Mouse (Mus musculus) thymus, adult 2 months (tissue): Measurements from ENCODE around the gene Gm4969.

Source experiments
- CTCF ChIP-seq: fragments of 200-500 bp; IDR thresholded peaks from 2 replicates; pipeline ENCODE4 v1.5.1; 2012; ENCODE audit warnings: mild to moderate bottlenecking, control low read depth, low read length, moderate library complexity, borderline replicate concordance; ENCODE audit not compliant: control insufficient read depth, poor library complexity, insufficient read depth; ENCODE audit errors: extremely low read depth
- POLR2A ChIP-seq: fragments of 200-500 bp; IDR thresholded peaks from 2 replicates; pipeline ENCODE4 v1.6.1; 2012; ENCODE audit warnings: mild to moderate bottlenecking, low read length, control low read depth, moderate library complexity; ENCODE audit not compliant: control insufficient read depth, poor library complexity, insufficient read depth; ENCODE audit errors: extremely low read depth

DNA sequence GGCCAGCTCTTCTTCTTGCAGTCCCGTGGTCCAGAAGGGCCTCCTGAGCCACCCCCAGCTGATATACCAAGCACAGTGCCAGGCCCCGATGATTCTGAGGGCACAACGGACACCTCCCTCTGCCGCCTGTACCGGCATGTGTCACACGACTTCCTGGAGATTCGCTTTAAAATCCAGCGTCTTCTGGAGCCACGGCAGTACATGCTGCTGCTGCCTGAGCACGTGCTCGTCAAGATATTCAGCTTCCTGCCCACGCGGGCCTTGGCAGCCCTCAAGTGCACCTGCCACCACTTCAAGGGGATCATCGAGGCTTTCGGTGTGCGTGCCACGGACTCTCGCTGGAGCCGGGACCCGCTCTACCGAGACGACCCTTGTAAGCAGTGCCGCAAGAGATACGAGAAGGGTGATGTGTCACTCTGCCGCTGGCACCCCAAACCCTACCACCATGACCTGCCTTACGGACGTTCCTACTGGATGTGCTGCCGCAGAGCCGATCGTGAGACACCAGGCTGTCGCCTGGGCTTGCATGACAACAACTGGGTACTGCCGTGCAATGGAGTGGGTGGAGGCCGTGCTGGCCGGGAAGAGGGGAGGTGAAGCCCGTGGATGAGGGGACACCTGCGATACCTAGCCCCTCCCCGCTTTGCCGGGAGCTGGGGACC lies 18.6 kb upstream of the Gm4969 start:
- no peak for TF ChIP-seq CTCF
- TF ChIP-seq POLR2A: no peak
